Mouse (Mus musculus): Measurements from ENCODE around the gene Nufip2.
A peak's percentile ranks its signal among the peaks of the same experiment; 100 is the strongest.
"Not testable (repeated sequence)": the region's sequence is repeated elsewhere in the genome, so short reads cannot be mapped to it uniquely, and the experiment has no call there.

Nufip2 gene

DNA sequence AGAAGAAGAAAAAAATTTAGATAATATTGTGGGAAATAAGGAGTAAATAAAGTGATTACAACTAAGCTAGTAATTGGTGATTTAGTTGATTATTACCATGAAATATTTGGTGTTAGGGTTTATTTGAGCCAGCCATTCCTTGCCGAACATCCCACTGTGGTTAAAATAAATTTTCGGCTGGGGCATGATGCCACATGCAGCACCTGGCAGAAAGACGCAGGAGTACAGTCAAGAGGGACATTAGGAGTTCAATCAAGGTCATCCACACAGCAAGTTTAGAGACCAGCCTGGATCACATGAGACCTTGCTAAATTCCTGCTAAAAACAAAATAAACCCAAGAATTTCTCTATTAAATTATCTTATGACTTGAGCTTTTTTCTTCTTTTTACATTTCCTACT lies 23.1 kb downstream of the Nufip2 start:
- DNase-seq (ENCODE audit: low spot score in 2 of 2) = no peak

- no peak for DNase-seq (ENCODE audit: low spot score in 2 of 2)
Observed at GRCm38 (mm10) chr11:77713736-77714135, 27.8 kb downstream of the Nufip2 start.

DNA sequence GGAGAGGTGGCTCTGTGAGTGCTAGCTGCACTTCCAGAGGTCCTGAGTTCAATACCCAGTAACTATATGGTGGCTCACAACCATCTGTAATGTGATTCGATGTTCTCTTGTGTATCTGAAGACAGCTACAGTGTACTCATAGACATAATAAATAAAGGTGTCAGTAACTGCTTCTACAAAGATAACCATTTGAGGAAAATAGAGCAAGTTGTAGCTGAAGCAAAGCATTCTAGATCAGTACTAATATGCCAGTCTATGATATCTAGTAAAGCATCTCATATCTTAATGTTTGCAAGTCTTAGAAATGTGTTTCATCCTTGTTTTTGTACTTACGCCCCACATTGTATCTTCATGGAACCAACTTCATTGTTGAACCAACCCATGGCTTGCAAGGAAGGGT lies 33.1 kb downstream of the Nufip2 start:
- DNase-seq (ENCODE audit: low spot score in 2 of 2) = no peak

GRCm38 (mm10) chr11:77721389-77721788 lies 35.4 kb downstream of the Nufip2 start:
- DNase-seq (ENCODE audit: low spot score in 2 of 2) = no peak

GRCm38 (mm10) chr11:77724766-77725165 lies 38.8 kb downstream of the Nufip2 start:
- DNase-seq (ENCODE audit: low spot score in 2 of 2) = no peak

DNA sequence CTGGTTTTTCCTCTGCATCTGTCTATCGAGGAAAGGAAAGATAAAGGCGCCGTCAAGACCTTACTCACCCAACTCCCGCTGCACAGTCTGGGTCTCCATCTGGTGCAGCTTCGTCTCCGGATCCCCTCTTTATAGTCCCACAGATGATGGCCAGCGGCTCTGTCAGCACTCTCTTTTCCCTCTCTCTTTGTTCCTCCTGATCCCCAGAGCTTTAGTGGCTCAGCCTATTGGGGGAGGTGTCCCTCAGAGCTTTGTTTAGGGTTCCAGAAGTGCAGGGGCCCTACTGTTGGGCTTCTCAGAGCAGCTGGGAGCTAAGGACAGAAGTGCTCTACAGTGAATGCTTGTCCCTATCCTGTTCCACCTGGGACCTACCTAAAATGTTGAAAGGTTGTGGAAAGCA lies 39.2 kb downstream of the Nufip2 start, which contains the start of gene Cryba1:
Cryba1 (minus strand) TSS at position 101 of the 400 bp plus-strand sequence.
- DNase-seq (ENCODE audit: low spot score in 2 of 2) = no peak

DNA sequence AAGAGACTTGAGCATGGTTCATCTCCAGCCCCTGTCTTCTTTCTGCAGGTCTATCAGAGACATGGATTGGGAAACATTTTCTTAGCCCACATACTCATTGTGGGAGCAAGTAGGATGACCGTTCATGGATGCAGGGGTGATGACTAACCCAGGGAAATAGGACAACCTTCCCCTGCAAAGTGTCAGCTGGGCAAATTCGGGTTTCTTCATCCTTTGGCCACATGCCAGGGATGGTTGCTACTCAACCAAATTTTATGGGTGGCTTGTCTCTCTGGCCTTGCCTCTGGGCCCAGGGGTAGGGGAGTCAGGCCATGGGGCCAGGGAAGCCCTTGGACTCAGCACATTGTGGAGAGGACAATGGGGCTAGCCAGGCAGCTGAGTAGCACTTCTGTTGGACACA lies 42.6 kb downstream of the Nufip2 start:
- no peak for DNase-seq (ENCODE audit: low spot score in 2 of 2)

- DNase-seq (ENCODE audit: low spot score in 2 of 2) = peak; percentile 31 to 58
Observed at GRCm38 (mm10) chr11:77737289-77737688, 51.3 kb downstream of the Nufip2 start.

DNA sequence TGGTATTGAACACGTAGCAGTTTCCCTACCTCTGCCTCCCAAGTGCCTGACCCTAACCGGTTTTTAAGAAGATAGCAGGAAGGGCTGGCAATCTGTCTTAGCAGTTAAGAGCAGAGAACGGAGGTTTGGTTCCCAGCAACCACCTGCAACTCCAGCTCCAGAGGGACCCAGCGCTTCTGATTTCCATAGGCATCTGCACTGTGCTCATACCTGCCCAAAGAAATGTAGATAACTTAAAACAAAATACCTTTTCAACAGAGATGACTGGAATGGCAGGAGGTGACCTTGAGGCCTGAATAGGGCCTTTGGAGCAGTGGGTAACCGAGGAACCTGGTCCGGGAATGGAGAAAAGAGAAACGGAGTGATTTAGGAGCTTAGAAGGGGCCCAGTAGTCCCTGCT lies 52.6 kb downstream of the Nufip2 start:
- DNase-seq (ENCODE audit: low spot score in 2 of 2) = no peak

- DNase-seq (ENCODE audit: low spot score in 2 of 2) = peak in 1 of 2 experiments; percentile 18
Observed at GRCm38 (mm10) chr11:77743966-77744365, 58.0 kb downstream of the Nufip2 start.

DNA sequence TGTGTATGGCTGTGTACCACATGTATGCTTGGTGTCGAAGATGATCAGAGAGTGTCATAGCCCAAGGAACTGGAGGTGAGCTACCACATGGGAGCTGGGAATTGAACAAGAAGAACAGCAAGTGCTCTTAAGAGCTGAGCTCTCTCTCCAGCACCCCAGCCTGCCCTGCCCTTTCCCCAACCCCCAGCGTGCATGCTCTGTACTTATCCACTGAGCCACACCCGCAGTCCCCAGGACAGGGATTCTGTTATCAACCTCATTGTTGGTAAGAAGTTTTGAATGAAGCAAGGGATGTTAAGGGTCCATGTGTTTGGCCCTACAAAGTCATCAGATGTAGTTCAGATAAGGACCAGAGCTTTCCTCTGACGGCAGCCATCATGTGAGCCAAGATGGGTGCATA lies 60.7 kb downstream of the Nufip2 start:
- no peak for DNase-seq (ENCODE audit: low spot score in 2 of 2)

DNA sequence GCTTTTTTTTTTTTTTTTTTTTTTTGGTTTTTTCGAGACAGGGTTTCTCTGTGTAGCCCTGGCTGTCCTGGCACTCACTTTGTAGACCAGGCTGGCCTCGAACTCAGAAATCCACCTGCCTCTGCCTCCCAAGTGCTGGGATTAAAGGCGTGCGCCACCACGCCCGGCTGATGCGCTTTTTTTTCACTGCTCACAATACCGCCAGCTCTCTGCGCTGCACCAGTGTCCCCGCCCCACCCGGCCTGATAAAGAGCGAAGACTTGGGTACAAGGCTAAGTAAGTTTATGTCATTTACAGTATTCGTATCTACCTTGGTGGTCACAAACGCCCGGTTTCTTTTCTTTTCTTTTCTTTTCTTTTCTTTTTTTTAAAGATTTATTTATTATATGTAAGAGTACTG lies 61.1 kb downstream of the Nufip2 start:
- not testable (repeated sequence) for DNase-seq (ENCODE audit: low spot score in 2 of 2)

DNA sequence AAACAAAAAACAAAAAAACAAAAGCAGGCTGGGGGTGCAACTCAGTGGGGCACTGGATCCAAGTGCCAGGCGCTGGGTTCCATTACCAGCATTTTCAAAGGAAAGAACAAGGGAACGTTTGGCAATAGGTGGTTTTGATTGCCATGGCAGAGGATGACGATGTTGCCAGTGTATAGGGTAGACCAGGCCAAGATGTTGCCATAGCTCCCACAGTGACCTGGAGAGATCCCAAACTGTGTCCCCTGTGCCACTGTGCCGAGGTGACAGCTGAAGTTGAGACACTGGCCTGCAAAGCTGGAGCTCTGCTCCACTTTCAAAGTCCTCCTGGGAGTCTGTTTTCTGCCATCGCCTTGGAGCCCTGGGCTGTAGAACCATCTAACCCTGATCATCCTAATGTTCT lies 63.0 kb downstream of the Nufip2 start:
- no peak for DNase-seq (ENCODE audit: low spot score in 2 of 2)

GRCm38 (mm10) chr11:77752525-77752924 lies 66.6 kb downstream of the Nufip2 start:
- no peak for DNase-seq (ENCODE audit: low spot score in 2 of 2)

GRCm38 (mm10) chr11:77753469-77753868 lies 67.5 kb downstream of the Nufip2 start:
- DNase-seq (ENCODE audit: low spot score in 2 of 2) = no peak

DNA sequence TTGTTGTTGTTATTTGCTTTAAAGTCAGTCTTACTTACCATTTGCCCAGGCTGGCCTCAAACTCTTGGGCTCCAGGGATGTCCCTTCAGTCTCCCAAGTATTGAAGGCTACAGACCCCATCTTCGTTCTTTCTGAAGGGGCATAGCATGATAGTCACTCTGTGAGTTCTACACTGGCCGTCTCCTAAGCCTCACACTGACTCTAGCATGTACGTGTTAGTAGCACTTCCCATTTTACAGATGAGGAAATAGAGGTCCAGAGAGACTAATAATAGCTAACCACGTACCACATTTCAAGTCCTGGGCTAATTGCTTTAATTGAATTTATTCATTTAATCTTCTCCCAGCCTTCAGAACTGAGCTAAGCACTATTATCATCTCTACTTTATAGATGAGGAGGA lies 74.1 kb downstream of the Nufip2 start:
- DNase-seq (ENCODE audit: low spot score in 2 of 2) = no peak

- DNase-seq (ENCODE audit: low spot score in 2 of 2) = peak; percentile 60 to 63
Observed at GRCm38 (mm10) chr11:77762783-77763672, 77.1 kb downstream of the Nufip2 start, which contains the start of gene Myo18a. Gene Myo18a, plus strand, starts transcription at chr11:77763246.

DNA sequence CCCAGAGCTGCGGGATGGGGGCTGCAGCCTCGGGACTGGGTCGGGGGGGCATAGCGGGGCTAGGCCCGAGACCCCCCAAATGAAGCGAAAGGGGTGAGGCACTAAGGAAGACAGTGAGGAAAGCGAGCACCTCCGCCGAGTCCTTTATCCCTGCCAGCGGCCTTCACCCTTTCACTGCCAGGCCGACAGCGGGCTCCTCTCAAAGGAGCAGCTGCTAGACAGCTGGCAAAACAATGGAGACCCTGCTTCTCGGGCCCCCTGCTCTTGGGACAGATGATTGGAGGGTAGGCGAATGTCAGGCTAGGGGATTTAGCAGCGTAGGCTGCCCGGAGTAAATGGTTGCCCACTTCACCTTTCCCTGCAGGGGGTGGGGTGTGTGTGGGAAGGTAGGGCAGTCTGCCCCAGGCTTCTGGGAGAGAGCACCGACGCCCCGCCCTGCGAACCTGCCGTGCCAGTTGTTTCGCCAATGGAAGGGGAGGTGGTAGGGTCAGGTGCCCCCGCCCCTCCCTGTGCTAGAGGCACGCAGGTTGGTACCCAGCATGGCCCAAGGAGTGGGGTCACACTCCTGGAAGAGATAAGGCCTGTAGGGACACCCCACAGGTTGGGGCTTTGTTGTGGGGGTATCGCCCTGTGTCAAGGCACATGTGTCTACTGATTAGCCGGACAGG lies 77.9 kb downstream of the Nufip2 start:
- peak; percentile 22 to 29 for DNase-seq (ENCODE audit: low spot score in 2 of 2)

DNA sequence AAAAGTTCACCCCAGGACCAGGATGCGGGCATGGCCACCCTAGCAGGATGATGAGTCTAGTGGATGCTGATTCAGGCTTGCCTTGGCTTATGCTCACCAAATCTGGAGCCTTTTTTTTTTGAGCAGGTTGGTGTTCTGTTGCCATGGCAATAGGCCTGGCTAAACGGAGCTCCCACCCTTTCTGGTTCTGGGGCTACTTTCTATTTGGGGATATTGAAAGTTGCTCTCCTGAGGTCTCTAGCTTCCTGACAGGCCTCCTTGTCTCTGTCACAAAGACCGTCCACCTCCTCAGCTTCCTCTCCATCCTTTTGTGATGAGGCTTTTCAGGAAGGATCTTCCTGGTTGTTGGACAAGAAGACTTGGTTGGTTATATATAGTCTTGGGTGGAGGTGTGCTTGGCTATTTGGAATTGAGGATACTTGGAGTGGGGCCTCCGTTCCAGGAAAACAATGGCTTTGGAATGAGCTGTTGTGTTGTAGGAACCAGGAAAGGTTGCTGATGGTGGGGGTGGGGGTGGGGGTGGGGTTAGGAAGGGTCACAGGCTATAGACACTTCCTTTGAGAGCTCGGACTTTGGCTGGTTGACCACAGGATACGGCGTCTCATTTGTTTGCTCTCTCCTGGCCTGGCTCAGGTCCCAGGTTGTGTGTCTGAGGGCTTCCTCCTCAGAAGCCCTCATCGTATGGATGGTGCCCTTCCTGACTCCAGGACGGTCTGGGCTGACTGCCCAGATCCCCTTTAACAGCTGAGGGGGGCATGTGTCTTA lies 78.9 kb downstream of the Nufip2 start:
- no peak for DNase-seq (ENCODE audit: low spot score in 2 of 2)

- no peak for DNase-seq (ENCODE audit: low spot score in 2 of 2)
Observed at GRCm38 (mm10) chr11:77765459-77765777, 79.5 kb downstream of the Nufip2 start.

DNA sequence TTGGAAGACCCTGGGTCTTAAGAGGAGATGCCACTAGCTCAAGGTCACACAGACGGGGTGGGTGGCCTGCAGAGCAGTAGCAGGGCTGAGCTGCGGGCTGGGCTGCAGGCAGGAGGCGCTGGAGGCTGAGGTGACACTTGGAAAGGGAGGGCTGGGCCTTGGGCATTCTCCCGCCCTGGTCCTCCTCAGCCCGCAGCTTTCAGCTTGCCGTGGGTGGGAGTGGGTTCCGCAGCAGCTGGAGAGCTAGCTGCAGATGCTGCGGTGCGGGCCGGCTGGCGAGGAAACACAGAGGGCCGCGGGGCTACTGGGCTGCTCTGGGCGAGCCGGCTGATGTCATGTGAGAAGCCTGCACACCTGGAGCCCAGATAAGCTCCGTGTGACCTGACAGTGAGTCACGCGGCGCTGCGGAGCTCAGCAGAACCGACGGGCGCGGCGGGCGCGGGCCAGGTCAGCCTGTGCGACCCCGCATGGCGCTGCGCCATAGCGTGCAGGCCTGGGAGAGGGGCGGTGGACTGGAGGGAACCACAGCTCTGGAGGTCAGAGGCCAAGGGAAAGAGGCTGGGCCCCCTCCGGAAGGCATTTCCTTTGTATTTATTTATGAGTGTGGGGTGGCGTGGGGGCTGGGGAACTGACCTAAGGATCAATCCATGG lies 80.5 kb downstream of the Nufip2 start:
- peak; percentile 32 to 43 for DNase-seq (ENCODE audit: low spot score in 2 of 2)

DNA sequence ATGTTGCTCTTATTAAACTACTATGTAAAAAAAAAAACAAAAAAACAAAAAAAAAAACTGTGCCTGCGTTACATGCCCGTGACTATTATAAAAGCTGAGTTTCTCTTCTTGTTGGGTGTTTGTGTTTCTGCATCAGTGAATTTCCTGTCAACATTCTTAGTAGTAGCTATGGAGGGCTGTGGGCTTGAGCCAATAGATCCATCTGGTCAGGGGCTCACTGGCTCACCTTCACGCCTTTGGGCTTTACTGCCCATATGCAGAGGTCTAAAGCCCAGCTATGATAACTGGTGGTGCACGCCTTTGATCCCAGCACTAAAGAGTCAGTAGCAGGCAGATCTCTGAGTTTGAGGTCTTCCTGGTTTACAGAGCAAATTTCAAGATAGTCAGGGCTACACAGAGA lies 83.5 kb downstream of the Nufip2 start:
- DNase-seq (ENCODE audit: low spot score in 2 of 2) = no peak

Measured in spleen, postnatal 36 days (tissue).